In genomic region chr1:160968643-160969042, GRCm38 (mm10) we compare ENCODE assay signal across 13 mouse cellular contexts.
"Had no signal": no experiment of that assay in that cellular context is flagged by ENCODE, and none has a peak within 500 bp of the region (broad histone marks: within the 10 kb centered on the region; RNA-seq: fewer than 3 reads in every experiment).

No protein-coding gene starts in this region.

- DNase-seq: kidney, postnatal 10 days; kidney, postnatal 4 days; liver; lung, adult 2 months; lung, postnatal 36 days; right cerebral cortex, adult 18-20 months; right cerebral cortex, postnatal 25 days; thymus, postnatal 4 days had no signal

- ATAC-seq: lung, postnatal 0 days; midbrain, embryonic 13.5 days had no signal

- H3K27ac ChIP-seq: limb, embryonic 12.5 days; liver, embryonic 15.5 days; midbrain, embryonic 13.5 days; stomach, postnatal 0 days had no signal

- H3K4me3 ChIP-seq: limb, embryonic 12.5 days; liver, embryonic 15.5 days; midbrain, embryonic 13.5 days had no signal
